Mouse (Mus musculus): ENCODE data around the gene Gm20696. TPM values are rescaled to one million over a fixed set of nuclear protein-coding genes. Genes with fewer than 3 reads are reported as not detected.

Gene Gm20696
- polyA plus RNA-seq, 1 experiment from 2014 or later = 2.4 TPM

- Histone ChIP-seq H3K36me3 (ENCODE audit: control insufficient read depth, insufficient read depth, low read length) (no peaks in the 10 kb centered on the region), H3K4me2 (ENCODE audit: low read depth, low read length) (no peak overlapping the region), H3K27ac (ENCODE audit: low read length) (no peak overlapping the region), H3K4me3 (ENCODE audit: low read length) (no peak overlapping the region), H3K4me1 (ENCODE audit: control insufficient read depth, insufficient read depth, low read length) (peaks cover 27% of the 10 kb centered on the region), H3K9me3 (ENCODE audit: control insufficient read depth, low read length) (no peaks in the 10 kb centered on the region), H3K9ac (ENCODE audit: low read depth, low read length) (no peak overlapping the region), H3K27me3 (replicated peaks; ENCODE audit: control insufficient read depth, insufficient read depth, low read length) (no peaks in the 10 kb centered on the region)
- 73% methylated on average over 6 of the region's 6 CpGs for WGBS
- no peak for ATAC-seq
These were observed 262.7 kb downstream of the Gm20696 start for GRCm38 (mm10) chr6:99403755-99404390.

- WGBS = 40% methylated on average over 9 of the region's 9 CpGs
- H3K4me2 ChIP-seq (ENCODE audit: low read depth, low read length) = no peak overlapping the region
- H3K9me3 ChIP-seq (ENCODE audit: control insufficient read depth, low read length) = no peaks in the 10 kb centered on the region
- H3K27me3 ChIP-seq (replicated peaks; ENCODE audit: control insufficient read depth, insufficient read depth, low read length) = no peaks in the 10 kb centered on the region
- ATAC-seq = no peak
- no peak overlapping the region for H3K4me3 ChIP-seq (ENCODE audit: low read length)
- H3K36me3 ChIP-seq (ENCODE audit: control insufficient read depth, insufficient read depth, low read length) = no peaks in the 10 kb centered on the region
- H3K4me1 ChIP-seq (ENCODE audit: control insufficient read depth, insufficient read depth, low read length) = peaks cover 30% of the 10 kb centered on the region
- H3K27ac ChIP-seq (ENCODE audit: low read length) = no peak overlapping the region
- H3K9ac ChIP-seq (ENCODE audit: low read depth, low read length) = no peak overlapping the region
These were observed 263.7 kb downstream of the Gm20696 start for GRCm38 (mm10) chr6:99402941-99403340.

GRCm38 (mm10) chr6:99402370-99402769, 264.2 kb downstream of the Gm20696 start:
- Histone ChIP-seq H3K27ac (ENCODE audit: low read length) (no peak overlapping the region), H3K9me3 (ENCODE audit: control insufficient read depth, low read length) (no peaks in the 10 kb centered on the region), H3K9ac (ENCODE audit: low read depth, low read length) (no peak overlapping the region), H3K36me3 (ENCODE audit: control insufficient read depth, insufficient read depth, low read length) (no peaks in the 10 kb centered on the region), H3K4me1 (ENCODE audit: control insufficient read depth, insufficient read depth, low read length) (peaks cover 30% of the 10 kb centered on the region), H3K27me3 (replicated peaks; ENCODE audit: control insufficient read depth, insufficient read depth, low read length) (no peaks in the 10 kb centered on the region), H3K4me3 (ENCODE audit: low read length) (no peak overlapping the region), H3K4me2 (ENCODE audit: low read depth, low read length) (no peak overlapping the region)
- ATAC-seq = no peak
- WGBS = 63% methylated on average over 3 of the region's 3 CpGs

- H3K27ac ChIP-seq (ENCODE audit: low read length) = 0 out of 2 replicates have a peak overlapping the region, but pooled peaks have one; percentile 16
- H3K4me1 ChIP-seq (ENCODE audit: control insufficient read depth, insufficient read depth, low read length) = peaks cover 30% of the 10 kb centered on the region
- H3K4me2 ChIP-seq (ENCODE audit: low read depth, low read length) = no peak overlapping the region
- H3K36me3 ChIP-seq (ENCODE audit: control insufficient read depth, insufficient read depth, low read length) = no peaks in the 10 kb centered on the region
- no peak overlapping the region for H3K9ac ChIP-seq (ENCODE audit: low read depth, low read length)
- peak; percentile 56 for ATAC-seq
- H3K4me3 ChIP-seq (ENCODE audit: low read length) = no peak overlapping the region
- H3K27me3 ChIP-seq (replicated peaks; ENCODE audit: control insufficient read depth, insufficient read depth, low read length) = no peaks in the 10 kb centered on the region
- 53% methylated on average over 6 of the region's 6 CpGs for WGBS
- no peaks in the 10 kb centered on the region for H3K9me3 ChIP-seq (ENCODE audit: control insufficient read depth, low read length)
These were observed 264.8 kb downstream of the Gm20696 start for GRCm38 (mm10) chr6:99401801-99402200.

GRCm38 (mm10) chr6:99401211-99401610, 265.4 kb downstream of the Gm20696 start:
- ATAC-seq = peak; percentile 20; the same call in 1 of the 2 replicates
- H3K36me3 ChIP-seq (ENCODE audit: control insufficient read depth, insufficient read depth, low read length) = 0 out of 2 replicates have a peak, but pooled peaks cover 5% of the 10 kb centered on the region
- H3K4me1 ChIP-seq (ENCODE audit: control insufficient read depth, insufficient read depth, low read length) = peaks cover 26% of the 10 kb centered on the region
- no peaks in the 10 kb centered on the region for H3K9me3 ChIP-seq (ENCODE audit: control insufficient read depth, low read length)
- no peak overlapping the region for H3K4me2 ChIP-seq (ENCODE audit: low read depth, low read length)
- WGBS = 38% methylated on average over 2 of the region's 2 CpGs
- H3K27ac ChIP-seq (ENCODE audit: low read length) = no peak overlapping the region
- H3K9ac ChIP-seq (ENCODE audit: low read depth, low read length) = no peak overlapping the region
- H3K4me3 ChIP-seq (ENCODE audit: low read length) = no peak overlapping the region
- H3K27me3 ChIP-seq (replicated peaks; ENCODE audit: control insufficient read depth, insufficient read depth, low read length) = no peaks in the 10 kb centered on the region

GRCm38 (mm10) chr6:99395745-99396144, 270.9 kb downstream of the Gm20696 start:
- no peaks in the 10 kb centered on the region for H3K27me3 ChIP-seq (replicated peaks; ENCODE audit: control insufficient read depth, insufficient read depth, low read length)
- no peaks in the 10 kb centered on the region for H3K9me3 ChIP-seq (ENCODE audit: control insufficient read depth, low read length)
- H3K36me3 ChIP-seq (ENCODE audit: control insufficient read depth, insufficient read depth, low read length) = 0 out of 2 replicates have a peak, but pooled peaks cover 5% of the 10 kb centered on the region
- H3K27ac ChIP-seq (ENCODE audit: low read length) = no peak overlapping the region
- 0 out of 2 replicates have a peak, but pooled peaks cover 8% of the 10 kb centered on the region for H3K4me1 ChIP-seq (ENCODE audit: control insufficient read depth, insufficient read depth, low read length)
- H3K4me2 ChIP-seq (ENCODE audit: low read depth, low read length) = no peak overlapping the region
- no peak overlapping the region for H3K9ac ChIP-seq (ENCODE audit: low read depth, low read length)
- 65% methylated on average over 12 of the region's 12 CpGs for WGBS
- no peak for ATAC-seq
- H3K4me3 ChIP-seq (ENCODE audit: low read length) = no peak overlapping the region

- H3K27me3 ChIP-seq (replicated peaks; ENCODE audit: control insufficient read depth, insufficient read depth, low read length) = no peaks in the 10 kb centered on the region
- ATAC-seq = no peak
- H3K4me1 ChIP-seq (ENCODE audit: control insufficient read depth, insufficient read depth, low read length) = peaks cover 9% of the 10 kb centered on the region; the same call in 1 of the 2 replicates
- 0 out of 2 replicates have a peak, but pooled peaks cover 5% of the 10 kb centered on the region for H3K36me3 ChIP-seq (ENCODE audit: control insufficient read depth, insufficient read depth, low read length)
- H3K27ac ChIP-seq (ENCODE audit: low read length) = no peak overlapping the region
- no peaks in the 10 kb centered on the region for H3K9me3 ChIP-seq (ENCODE audit: control insufficient read depth, low read length)
- WGBS = 48% methylated on average over 5 of the region's 5 CpGs
- no peak overlapping the region for H3K4me2 ChIP-seq (ENCODE audit: low read depth, low read length)
- H3K4me3 ChIP-seq (ENCODE audit: low read length) = no peak overlapping the region
- no peak overlapping the region for H3K9ac ChIP-seq (ENCODE audit: low read depth, low read length)
These were observed 271.8 kb downstream of the Gm20696 start for GRCm38 (mm10) chr6:99394801-99395200.

GRCm38 (mm10) chr6:99392484-99392883, 274.1 kb downstream of the Gm20696 start:
- no peaks in the 10 kb centered on the region for H3K27me3 ChIP-seq (replicated peaks; ENCODE audit: control insufficient read depth, insufficient read depth, low read length)
- no peaks in the 10 kb centered on the region for H3K9me3 ChIP-seq (ENCODE audit: control insufficient read depth, low read length)
- H3K4me3 ChIP-seq (ENCODE audit: low read length) = no peak overlapping the region
- H3K4me2 ChIP-seq (ENCODE audit: low read depth, low read length) = no peak overlapping the region
- ATAC-seq = no peak
- H3K9ac ChIP-seq (ENCODE audit: low read depth, low read length) = no peak overlapping the region
- 88% methylated on average over 6 of the region's 6 CpGs for WGBS
- 0 out of 2 replicates have a peak, but pooled peaks cover 5% of the 10 kb centered on the region for H3K36me3 ChIP-seq (ENCODE audit: control insufficient read depth, insufficient read depth, low read length)
- peaks cover 10% of the 10 kb centered on the region for H3K4me1 ChIP-seq (ENCODE audit: control insufficient read depth, insufficient read depth, low read length)
- no peak overlapping the region for H3K27ac ChIP-seq (ENCODE audit: low read length)

GRCm38 (mm10) chr6:99388741-99389675, 277.6 kb downstream of the Gm20696 start:
- Histone ChIP-seq H3K9ac (ENCODE audit: low read depth, low read length) (no peak overlapping the region), H3K27me3 (replicated peaks; ENCODE audit: control insufficient read depth, insufficient read depth, low read length) (no peaks in the 10 kb centered on the region), H3K4me2 (ENCODE audit: low read depth, low read length) (no peak overlapping the region), H3K27ac (ENCODE audit: low read length) (0 out of 2 replicates have a peak overlapping the region, but pooled peaks have one; percentile 7), H3K9me3 (ENCODE audit: control insufficient read depth, low read length) (no peaks in the 10 kb centered on the region), H3K4me1 (ENCODE audit: control insufficient read depth, insufficient read depth, low read length) (peaks cover 10% of the 10 kb centered on the region), H3K4me3 (ENCODE audit: low read length) (no peak overlapping the region), H3K36me3 (ENCODE audit: control insufficient read depth, insufficient read depth, low read length) (no peaks in the 10 kb centered on the region)
- 70% methylated on average over 19 of the region's 19 CpGs for WGBS
- peak; percentile 38; the same call in 1 of the 2 replicates for ATAC-seq

Data from intestine, embryonic 16.5 days (tissue).